8 mouse cellular contexts compared by ENCODE assay signal in genomic region chr5:34761934-34762611, GRCm38 (mm10). TPM values are rescaled to one million over a fixed set of nuclear protein-coding genes. Genes with fewer than 3 reads are reported as not detected.
DNase-seq lines count a peak whose midpoint lies in the region; ATAC-seq and TF ChIP-seq lines count a peak whose summit lies in the region.

No protein-coding gene starts in this region.

- H3K4me3 ChIP-seq in gastrocnemius, adult 2 months: peak overlapping the region; percentile 94

- intact Hi-C loops in gastrocnemius, adult 2 months (cut with DNase I): loop anchor here (2.0 kb wide), 1 partner anchor 101 kb away; the partner anchor contains the start of genes Grk4 and Nop14
- intact Hi-C loops in left cerebral cortex, postnatal 14 days (cut with DNase I): loop anchor here (5.0 kb wide), 1 partner anchor 100 kb away; the partner anchor contains the start of genes Grk4 and Nop14

- peak; percentile 7 for ATAC-seq in inflammation-experienced regulatory T-cells, adult 6 months
- peak; percentile 49 for ATAC-seq in megakaryocyte progenitor cell, adult 5-6 weeks (replicated peaks; ENCODE audit: poor library complexity)

- TF ChIP-seq CTCF in gastrocnemius, adult 2 months (IDR thresholded peaks at IDR 0.05): no peak

- H3K27ac ChIP-seq in gastrocnemius, adult 2 months: peak overlapping the region; percentile 88

- peak; percentile 40 for DNase-seq in thymus, postnatal 25 days
- DNase-seq in thymus, postnatal 14 days: no peak
- peak; percentile 55 to 57 for DNase-seq in cerebellum, postnatal 36 days
- DNase-seq in gastrocnemius, adult 2 months: peak; percentile 46
- peak; percentile 38 to 65 for DNase-seq in left cerebral cortex, postnatal 14 days (ENCODE audit: low spot score in 2 of 2)
- DNase-seq in spleen, postnatal 36 days (ENCODE audit: low spot score in 2 of 2): peak; percentile 3 to 21

RNA-seq across cellular contexts. Expression of gene Htt, which starts 0.5 kb away (rescaled TPM):
- total RNA-seq in gastrocnemius, adult 2 months (2021): 1 to 10 TPM; 7.2 to 9.9 TPM
- 10 to 100 TPM; 12.5 to 30.3 (median 25.3) TPM for polyA plus RNA-seq in inflammation-experienced regulatory T-cells, adult 6 months (2017; shearing (Covaris generic))
- 10 to 100 TPM; 70.9 to 84.1 TPM for total RNA-seq in left cerebral cortex, postnatal 14 days (2021)
- total RNA-seq in megakaryocyte progenitor cell, adult 5-6 weeks (2015): 19.0 and 27.3 TPM in 2 replicates
- total RNA-seq in megakaryocyte progenitor cell, adult 5-6 weeks (2017): 19.6 and 24.4 TPM in 2 replicates
